Mouse (Mus musculus) stomach, embryonic 15.5 days (tissue): ENCODE results near the gene Tatdn2. TPM values are rescaled to one million over a fixed set of nuclear protein-coding genes. Genes with fewer than 3 reads are reported as not detected.

Experiments
- ATAC-seq: fragments of 200-750 bp; cut with Nextera tagmentation; 2 replicates; pipeline ENCODE4 v1.8.0; 2017; ENCODE audit warnings: low read depth, moderate number of reproducible peaks, moderate TSS enrichment; ENCODE audit not compliant: insufficient read depth, low FRiP score
- H3K27ac ChIP-seq: fragments of 300-500 bp; sonication (generic); 2 replicates; pipeline ENCODE4 v1.5.1; 2015; ENCODE audit warnings: mild to moderate bottlenecking, inconsistent platforms
- H3K27me3 ChIP-seq: fragments of 300-500 bp; sonication (generic); replicated peaks from 2 replicates; pipeline ENCODE4 v1.6.1; 2015; ENCODE audit warnings: inconsistent platforms
- H3K36me3 ChIP-seq: fragments of 300-500 bp; sonication (generic); 2 replicates; pipeline ENCODE4 v1.6.1; 2015; ENCODE audit warnings: inconsistent platforms
- H3K4me1 ChIP-seq: fragments of 300-500 bp; sonication (generic); 2 replicates; pipeline ENCODE4 v1.6.1; 2015; ENCODE audit warnings: inconsistent platforms
- H3K4me2 ChIP-seq: fragments of 300-500 bp; sonication (generic); 2 replicates; pipeline ENCODE4 v1.6.1; 2015; ENCODE audit warnings: mild to moderate bottlenecking, inconsistent platforms
- H3K4me3 ChIP-seq: fragments of 300-500 bp; sonication (generic); replicated peaks from 2 replicates; pipeline ENCODE4 v1.5.1; 2015; ENCODE audit warnings: inconsistent platforms
- H3K9ac ChIP-seq: fragments of 300-500 bp; sonication (generic); 2 replicates; pipeline ENCODE4 v1.6.1; 2015; ENCODE audit warnings: inconsistent platforms
- H3K9me3 ChIP-seq: fragments of 300-500 bp; sonication (generic); 2 replicates; pipeline ENCODE4 v1.6.1; 2016; ENCODE audit warnings: inconsistent platforms
- WGBS: fragments of 180-500 bp; shearing (Covaris S2); methylation state at CpG from one replicate; pipeline ENCODE4 v1.1.7; 2015; 5-methylcytosine and 5-hydroxymethylcytosine counted together
- polyA plus RNA-seq: library from polyadenylated mRNA; unstranded; fragments of >200 nt; fragmentation: Nextera tagmentation; extraction: Ambion mirVana; gene quantifications from 2 replicates; pipeline ENCODE4 v1.2.1, GENCODE M21; 2015

The Tatdn2 gene
- polyA plus RNA-seq, 1 experiment from 2014 or later = 0.81 TPM

GRCm38 (mm10) chr6:113675991-113676390 is 20.9 kb upstream of the Tatdn2 start:
- no peaks in the 10 kb centered on the region for H3K9me3 ChIP-seq
- no peak for ATAC-seq
- H3K9ac ChIP-seq = no peak overlapping the region
- H3K4me3 ChIP-seq = no peak overlapping the region
- no peaks in the 10 kb centered on the region for H3K27me3 ChIP-seq
- no peaks in the 10 kb centered on the region for H3K4me1 ChIP-seq
- H3K4me2 ChIP-seq = no peak overlapping the region
- WGBS = 88% methylated on average over 9 of the region's 9 CpGs
- no peak overlapping the region for H3K27ac ChIP-seq
- H3K36me3 ChIP-seq = no peaks in the 10 kb centered on the region; the same call in 1 of the 2 replicates

- H3K9me3 ChIP-seq = no peaks in the 10 kb centered on the region
- no peak for ATAC-seq
- H3K27ac ChIP-seq = no peak overlapping the region
- no peak overlapping the region for H3K4me2 ChIP-seq
- H3K36me3 ChIP-seq = no peaks in the 10 kb centered on the region
- no peak overlapping the region for H3K4me3 ChIP-seq
- no peaks in the 10 kb centered on the region for H3K27me3 ChIP-seq
- no peaks in the 10 kb centered on the region for H3K4me1 ChIP-seq
- WGBS = 65% methylated on average over 14 of the region's 14 CpGs
- no peak overlapping the region for H3K9ac ChIP-seq
Measured at GRCm38 (mm10) chr6:113677070-113677734, 19.6 kb upstream of the Tatdn2 start.

GRCm38 (mm10) chr6:113678246-113679012 is 18.4 kb upstream of the Tatdn2 start:
- 79% methylated on average over 14 of the region's 14 CpGs for WGBS
- H3K4me1 ChIP-seq = no peaks in the 10 kb centered on the region
- H3K36me3 ChIP-seq = no peaks in the 10 kb centered on the region
- H3K27ac ChIP-seq = no peak overlapping the region
- H3K27me3 ChIP-seq = no peaks in the 10 kb centered on the region
- no peak overlapping the region for H3K4me3 ChIP-seq
- no peaks in the 10 kb centered on the region for H3K9me3 ChIP-seq
- H3K4me2 ChIP-seq = no peak overlapping the region
- no peak overlapping the region for H3K9ac ChIP-seq
- ATAC-seq = no peak

- Histone ChIP-seq H3K9ac (no peak overlapping the region), H3K4me3 (no peak overlapping the region), H3K36me3 (no peaks in the 10 kb centered on the region), H3K9me3 (no peaks in the 10 kb centered on the region), H3K4me2 (no peak overlapping the region), H3K27ac (no peak overlapping the region), H3K4me1 (no peaks in the 10 kb centered on the region), H3K27me3 (no peaks in the 10 kb centered on the region)
- WGBS = 76% methylated on average over 9 of the region's 9 CpGs
- ATAC-seq = no peak
Measured at GRCm38 (mm10) chr6:113679993-113680566, 16.8 kb upstream of the Tatdn2 start.

- no peaks in the 10 kb centered on the region for H3K9me3 ChIP-seq
- H3K27me3 ChIP-seq = no peaks in the 10 kb centered on the region
- peak; percentile 80 for ATAC-seq
- no peak overlapping the region for H3K27ac ChIP-seq
- 17% methylated on average over 4 of the region's 4 CpGs for WGBS
- no peaks in the 10 kb centered on the region for H3K36me3 ChIP-seq
- H3K4me1 ChIP-seq = no peaks in the 10 kb centered on the region
- H3K9ac ChIP-seq = no peak overlapping the region
- no peak overlapping the region for H3K4me2 ChIP-seq
- H3K4me3 ChIP-seq = no peak overlapping the region
Measured at GRCm38 (mm10) chr6:113681271-113681670, 15.6 kb upstream of the Tatdn2 start.

GRCm38 (mm10) chr6:113683081-113683825 is 13.6 kb upstream of the Tatdn2 start:
- Histone ChIP-seq H3K36me3 (no peaks in the 10 kb centered on the region), H3K27ac (no peak overlapping the region), H3K4me2 (no peak overlapping the region), H3K4me3 (no peak overlapping the region), H3K9me3 (no peaks in the 10 kb centered on the region), H3K27me3 (no peaks in the 10 kb centered on the region), H3K4me1 (no peaks in the 10 kb centered on the region), H3K9ac (no peak overlapping the region)
- WGBS = 90% methylated on average over 10 of the region's 10 CpGs
- ATAC-seq = no peak

GRCm38 (mm10) chr6:113686551-113687125 is 10.2 kb upstream of the Tatdn2 start:
- Histone ChIP-seq H3K4me3 (no peak overlapping the region), H3K4me2 (no peak overlapping the region), H3K27ac (no peak overlapping the region), H3K9ac (no peak overlapping the region), H3K27me3 (no peaks in the 10 kb centered on the region), H3K9me3 (no peaks in the 10 kb centered on the region), H3K36me3 (no peaks in the 10 kb centered on the region), H3K4me1 (peaks cover 16% of the 10 kb centered on the region)
- 57% methylated on average over 8 of the region's 8 CpGs for WGBS
- no peak for ATAC-seq

GRCm38 (mm10) chr6:113690008-113690399 is 6.8 kb upstream of the Tatdn2 start:
- H3K4me2 ChIP-seq = peak overlapping the region; percentile 41
- no peaks in the 10 kb centered on the region for H3K9me3 ChIP-seq
- no peaks in the 10 kb centered on the region for H3K27me3 ChIP-seq
- ATAC-seq = peak; percentile 17; the same call in 1 of the 2 replicates
- H3K9ac ChIP-seq = no peak overlapping the region; the same call in 1 of the 2 replicates
- H3K27ac ChIP-seq = peak overlapping the region; percentile 83
- no peak overlapping the region for H3K4me3 ChIP-seq
- no peaks in the 10 kb centered on the region for H3K36me3 ChIP-seq
- H3K4me1 ChIP-seq = peaks cover 16% of the 10 kb centered on the region
- WGBS = 14% methylated on average over 7 of the region's 7 CpGs

GRCm38 (mm10) chr6:113690400-113691083 is 6.3 kb upstream of the Tatdn2 start:
- Histone ChIP-seq H3K9ac (no peak overlapping the region), H3K9me3 (no peaks in the 10 kb centered on the region), H3K36me3 (no peaks in the 10 kb centered on the region), H3K27me3 (no peaks in the 10 kb centered on the region), H3K4me2 (peak overlapping the region; percentile 41), H3K4me1 (peaks cover 16% of the 10 kb centered on the region), H3K27ac (peak overlapping the region; percentile 83), H3K4me3 (peak overlapping the region; percentile 12)
- 2% methylated on average over 14 of the region's 14 CpGs for WGBS
- ATAC-seq = peak; percentile 90

- no peaks in the 10 kb centered on the region for H3K27me3 ChIP-seq
- H3K4me2 ChIP-seq = peak overlapping the region; percentile 41
- 66% methylated on average over 4 of the region's 4 CpGs for WGBS
- H3K9ac ChIP-seq = no peak overlapping the region
- peaks cover 22% of the 10 kb centered on the region for H3K4me1 ChIP-seq
- H3K36me3 ChIP-seq = no peaks in the 10 kb centered on the region
- no peaks in the 10 kb centered on the region for H3K9me3 ChIP-seq
- no peak for ATAC-seq
- H3K4me3 ChIP-seq = peak overlapping the region; percentile 12
- peak overlapping the region; percentile 83 for H3K27ac ChIP-seq
Measured at GRCm38 (mm10) chr6:113691084-113691462, 5.8 kb upstream of the Tatdn2 start.

GRCm38 (mm10) chr6:113692661-113693133 is 4.2 kb upstream of the Tatdn2 start:
- 72% methylated on average over 5 of the region's 5 CpGs for WGBS
- H3K9ac ChIP-seq = no peak overlapping the region

More at GRCm38 (mm10) chr6:113692661-113693133, 4.2 kb upstream of the Tatdn2 start:
- Histone ChIP-seq H3K27me3 (no peaks in the 10 kb centered on the region), H3K9me3 (no peaks in the 10 kb centered on the region), H3K36me3 (no peaks in the 10 kb centered on the region), H3K27ac (no peak overlapping the region), H3K4me3 (no peak overlapping the region), H3K4me2 (no peak overlapping the region), H3K4me1 (peaks cover 25% of the 10 kb centered on the region)
- no peak for ATAC-seq
